Mouse (Mus musculus): ENCODE measurements around the gene Cdkn2aip. TPM values are rescaled to one million over a fixed set of nuclear protein-coding genes. Genes with fewer than 3 reads are reported as not detected.

Gene Cdkn2aip
- polyA plus RNA-seq, 2 experiments = 5.8 to 13.2 TPM

DNA sequence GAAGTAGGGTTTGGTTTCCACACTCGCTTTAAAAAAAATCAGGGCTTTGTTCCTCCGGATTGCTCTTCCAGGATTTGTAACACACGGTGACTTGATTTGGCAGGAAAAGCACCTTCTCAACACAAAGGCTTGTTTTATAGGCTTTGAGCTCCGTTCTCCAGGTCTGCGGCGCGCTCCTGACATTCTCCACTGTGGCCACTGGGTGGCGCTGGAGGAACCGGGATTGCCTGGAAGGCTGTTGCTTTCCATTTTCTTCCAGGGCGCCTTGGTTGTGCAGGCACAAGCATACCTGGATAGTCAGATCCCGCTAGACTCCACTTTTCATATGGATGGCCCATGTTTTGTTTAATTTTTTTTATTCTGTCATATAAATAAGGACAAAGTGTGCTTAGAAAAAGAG is 29.7 kb upstream of the Cdkn2aip start:
- DNase-seq (ENCODE audit: low read depth in 3 of 3, low spot score in 3 of 3) (peak in 2 of 3 experiments; percentile 7 to 9), ATAC-seq (ENCODE audit: insufficient read depth) (no peak)
- Histone ChIP-seq H3K9me3 (ENCODE audit: control insufficient read depth, low read length) (no peaks in the 10 kb centered on the region), H3K36me3 (replicated peaks; ENCODE audit: control insufficient read depth, insufficient read depth, low read depth) (no peaks in the 10 kb centered on the region), H3K4me2 (ENCODE audit: low read depth) (no peak overlapping the region), H3K4me1 (replicated peaks; ENCODE audit: control insufficient read depth in 2 of 2, insufficient read depth in 2 of 2, low read length in 1 of 2) (no peaks in the 10 kb centered on the region), H3K27me3 (ENCODE audit: control insufficient read depth, insufficient read depth, low read length) (no peaks in the 10 kb centered on the region), H3K27ac (no peak overlapping the region), H3K4me3 (ENCODE audit: insufficient read depth in 1 of 2, low read depth in 2 of 2, low read length in 2 of 2) (no peak overlapping the region), H3K9ac (replicated peaks) (no peak overlapping the region)
- peak; percentile 92 for TF ChIP-seq CTCF (IDR thresholded peaks at IDR 0.05; ENCODE audit: low read depth)
- TF ChIP-seq EP300 (IDR thresholded peaks at IDR 0.05; ENCODE audit: low read depth) = no peak
- WGBS (ENCODE audit: insufficient replicate concordance) = 5% methylated on average over 11 of the region's 11 CpGs

DNA sequence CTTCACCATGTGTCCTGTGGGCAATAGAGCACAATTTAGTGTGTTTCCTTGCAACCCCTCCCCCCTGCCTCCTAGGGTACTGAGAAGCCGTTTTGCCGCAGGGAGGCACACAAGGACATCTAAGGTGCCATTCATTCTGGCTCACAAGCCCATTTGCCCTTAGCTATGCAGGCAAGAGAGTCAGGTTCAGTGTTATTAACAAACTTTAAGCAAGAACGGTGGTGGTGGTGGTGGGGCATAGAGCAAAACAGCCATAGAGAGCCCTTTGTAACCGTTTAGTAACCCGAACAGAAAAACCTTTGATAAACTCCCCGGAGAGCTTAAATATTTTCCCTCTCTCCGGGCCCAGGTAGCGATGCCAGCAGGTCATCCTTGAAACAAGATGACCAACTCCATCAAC is 29.3 kb upstream of the Cdkn2aip start:
- H3K27ac ChIP-seq = no peak overlapping the region
- 30% methylated on average over 8 of the region's 8 CpGs for WGBS (ENCODE audit: insufficient replicate concordance)
- no peak for TF ChIP-seq EP300 (IDR thresholded peaks at IDR 0.05; ENCODE audit: low read depth)
- H3K27me3 ChIP-seq (ENCODE audit: control insufficient read depth, insufficient read depth, low read length) = no peaks in the 10 kb centered on the region
- no peak overlapping the region for H3K4me3 ChIP-seq (ENCODE audit: insufficient read depth in 1 of 2, low read depth in 2 of 2, low read length in 2 of 2)
- ATAC-seq (ENCODE audit: insufficient read depth) (no peak), DNase-seq (ENCODE audit: low read depth in 3 of 3, low spot score in 3 of 3) (no peak)
- H3K9me3 ChIP-seq (ENCODE audit: control insufficient read depth, low read length) = no peaks in the 10 kb centered on the region
- H3K4me1 ChIP-seq (replicated peaks; ENCODE audit: control insufficient read depth in 2 of 2, insufficient read depth in 2 of 2, low read length in 1 of 2) = no peaks in the 10 kb centered on the region
- no peak overlapping the region for H3K9ac ChIP-seq (replicated peaks)
- H3K36me3 ChIP-seq (replicated peaks; ENCODE audit: control insufficient read depth, insufficient read depth, low read depth) = no peaks in the 10 kb centered on the region
- H3K4me2 ChIP-seq (ENCODE audit: low read depth) = no peak overlapping the region

DNA sequence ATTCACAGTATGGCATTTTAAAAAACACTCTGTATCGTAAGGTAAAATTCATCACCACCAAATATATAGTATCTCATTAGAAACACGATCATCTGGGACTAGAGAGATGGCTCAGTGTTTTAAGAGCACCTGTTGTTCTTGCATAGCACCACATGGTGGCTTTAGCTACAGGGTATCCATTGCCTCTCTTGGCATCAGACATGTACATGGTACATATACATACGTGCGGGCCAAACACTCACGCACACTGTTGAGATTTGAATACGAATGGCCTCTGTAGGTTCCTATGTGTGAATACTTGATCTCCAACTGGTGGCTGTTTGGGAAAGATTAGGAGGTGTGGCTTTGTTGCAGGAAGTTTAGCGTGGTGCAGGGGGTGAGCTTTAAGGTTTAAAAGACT is 28.6 kb upstream of the Cdkn2aip start:
- Histone ChIP-seq H3K9ac (replicated peaks) (no peak overlapping the region), H3K9me3 (ENCODE audit: control insufficient read depth, low read length) (no peaks in the 10 kb centered on the region), H3K27me3 (ENCODE audit: control insufficient read depth, insufficient read depth, low read length) (no peaks in the 10 kb centered on the region), H3K4me2 (ENCODE audit: low read depth) (no peak overlapping the region), H3K27ac (no peak overlapping the region), H3K4me3 (ENCODE audit: insufficient read depth in 1 of 2, low read depth in 2 of 2, low read length in 2 of 2) (no peak overlapping the region), H3K36me3 (replicated peaks; ENCODE audit: control insufficient read depth, insufficient read depth, low read depth) (no peaks in the 10 kb centered on the region), H3K4me1 (replicated peaks; ENCODE audit: control insufficient read depth in 2 of 2, insufficient read depth in 2 of 2, low read length in 1 of 2) (no peaks in the 10 kb centered on the region)
- WGBS (ENCODE audit: insufficient replicate concordance) = 66% methylated on average over 7 of the region's 7 CpGs
- TF ChIP-seq CTCF (IDR thresholded peaks at IDR 0.05; ENCODE audit: low read depth) (no peak), EP300 (IDR thresholded peaks at IDR 0.05; ENCODE audit: low read depth) (no peak)
- DNase-seq (ENCODE audit: low read depth in 3 of 3, low spot score in 3 of 3) (no peak), ATAC-seq (ENCODE audit: insufficient read depth) (no peak)

DNA sequence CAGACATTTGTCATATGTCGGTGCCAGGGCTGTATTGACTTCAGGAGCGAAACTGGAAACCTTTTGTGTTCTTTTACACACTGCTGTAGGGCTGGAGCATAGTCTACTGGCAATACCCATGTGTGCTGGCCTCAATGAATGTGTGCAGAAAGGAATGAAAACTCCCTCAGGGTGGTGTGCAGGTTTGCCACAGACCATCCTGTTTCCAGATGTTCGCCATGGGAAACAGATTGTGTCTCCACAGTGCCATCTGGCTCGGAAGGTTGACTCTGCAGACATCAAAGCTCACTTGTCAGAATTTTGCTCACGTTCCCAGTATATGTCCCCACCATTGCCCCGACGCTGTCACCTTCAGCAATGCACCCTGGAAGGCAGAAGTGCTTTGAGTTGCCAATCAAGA is 23.4 kb upstream of the Cdkn2aip start:
- Histone ChIP-seq H3K27ac (no peak overlapping the region), H3K4me3 (ENCODE audit: insufficient read depth in 1 of 2, low read depth in 2 of 2, low read length in 2 of 2) (no peak overlapping the region), H3K9ac (replicated peaks) (no peak overlapping the region), H3K4me2 (ENCODE audit: low read depth) (no peak overlapping the region), H3K4me1 (replicated peaks; ENCODE audit: control insufficient read depth in 2 of 2, insufficient read depth in 2 of 2, low read length in 1 of 2) (no peaks in the 10 kb centered on the region), H3K27me3 (ENCODE audit: control insufficient read depth, insufficient read depth, low read length) (no peaks in the 10 kb centered on the region), H3K9me3 (ENCODE audit: control insufficient read depth, low read length) (no peaks in the 10 kb centered on the region), H3K36me3 (replicated peaks; ENCODE audit: control insufficient read depth, insufficient read depth, low read depth) (no peaks in the 10 kb centered on the region)
- 55% methylated on average over 7 of the region's 7 CpGs for WGBS (ENCODE audit: insufficient replicate concordance)
- no peak for ATAC-seq (ENCODE audit: insufficient read depth)
- TF ChIP-seq EP300 (IDR thresholded peaks at IDR 0.05; ENCODE audit: low read depth) (no peak), CTCF (IDR thresholded peaks at IDR 0.05; ENCODE audit: low read depth) (no peak)
- no peak for DNase-seq (ENCODE audit: low read depth in 3 of 3, low spot score in 3 of 3)

DNA sequence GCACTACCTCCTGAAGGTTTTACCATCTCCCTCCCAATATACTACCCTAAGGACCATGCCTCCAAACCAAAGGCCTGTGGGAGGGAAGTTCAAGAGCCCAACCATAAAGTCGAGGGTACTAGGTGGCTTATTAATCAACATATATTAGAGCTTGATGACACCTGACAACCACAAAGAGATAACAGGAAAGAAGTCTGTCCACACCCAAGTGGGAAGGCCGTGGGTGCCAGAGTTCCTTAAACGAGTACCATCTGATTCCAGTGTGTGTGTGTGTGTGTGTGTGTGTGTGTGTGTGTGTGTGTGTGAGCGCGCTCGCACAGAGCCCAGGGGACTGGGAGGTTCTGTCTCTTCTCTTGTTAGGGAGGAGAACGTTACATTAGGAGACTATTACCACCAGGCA is 15.6 kb upstream of the Cdkn2aip start:
- H3K9me3 ChIP-seq (ENCODE audit: control insufficient read depth, low read length) = no peaks in the 10 kb centered on the region
- WGBS (ENCODE audit: insufficient replicate concordance) = 56% methylated on average over 7 of the region's 7 CpGs
- no peak overlapping the region for H3K9ac ChIP-seq (replicated peaks)
- TF ChIP-seq EP300 (IDR thresholded peaks at IDR 0.05; ENCODE audit: low read depth) (no peak), CTCF (IDR thresholded peaks at IDR 0.05; ENCODE audit: low read depth) (no peak)
- DNase-seq (ENCODE audit: low read depth in 3 of 3, low spot score in 3 of 3) (no peak), ATAC-seq (ENCODE audit: insufficient read depth) (no peak)
- no peak overlapping the region for H3K4me2 ChIP-seq (ENCODE audit: low read depth)
- no peak overlapping the region for H3K4me3 ChIP-seq (ENCODE audit: insufficient read depth in 1 of 2, low read depth in 2 of 2, low read length in 2 of 2)
- no peaks in the 10 kb centered on the region for H3K4me1 ChIP-seq (replicated peaks; ENCODE audit: control insufficient read depth in 2 of 2, insufficient read depth in 2 of 2, low read length in 1 of 2)
- no peaks in the 10 kb centered on the region for H3K27me3 ChIP-seq (ENCODE audit: control insufficient read depth, insufficient read depth, low read length)
- no peaks in the 10 kb centered on the region for H3K36me3 ChIP-seq (replicated peaks; ENCODE audit: control insufficient read depth, insufficient read depth, low read depth)
- H3K27ac ChIP-seq = no peak overlapping the region

All from liver, embryonic 14.5 days (tissue).